In the genomic region with DNA sequence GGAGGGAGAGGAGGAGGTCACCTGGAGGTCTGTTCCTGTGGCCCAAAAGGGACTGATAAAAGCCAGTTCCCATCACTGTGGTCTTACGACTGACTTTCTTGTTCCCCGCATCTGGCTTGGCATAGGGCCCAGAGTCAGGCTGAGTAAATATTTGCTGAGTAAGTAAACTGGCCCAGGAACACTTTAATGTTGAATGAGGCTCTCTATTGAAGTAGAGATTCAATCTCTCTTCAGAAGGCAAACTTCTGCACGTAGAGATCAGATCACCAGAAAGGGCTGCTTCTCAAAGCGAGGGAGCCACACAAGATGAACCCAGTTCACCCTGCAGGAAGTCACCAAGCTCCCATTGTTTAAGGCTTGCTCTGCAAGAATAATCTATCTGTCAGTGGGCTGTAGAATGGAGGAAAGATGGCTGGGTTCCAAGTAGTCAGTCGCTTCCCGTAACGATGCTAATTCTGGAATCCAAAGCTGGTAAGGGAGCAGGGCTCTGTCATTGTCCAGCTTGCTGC, we compare ENCODE assay signal across 12 mouse cellular contexts.
A peak's percentile ranks its signal among the peaks of the same experiment; 100 is the strongest.
DNase-seq lines count a peak whose midpoint lies in the region; ATAC-seq and TF ChIP-seq lines count a peak whose summit lies in the region.
"Had no signal": no experiment of that assay in that cellular context is flagged by ENCODE, and none has a peak within 500 bp of the region (broad histone marks: within the 10 kb centered on the region; RNA-seq: fewer than 3 reads in every experiment).

No protein-coding gene starts in this region.

- no peak for TF ChIP-seq POLR2A in lung, adult 2 months (IDR thresholded peaks at IDR 0.05; ENCODE audit: borderline replicate concordance, extremely low read depth, low read depth, low read length)

- peaks cover 10% of the 10 kb centered on the region for H3K27me3 ChIP-seq in heart, embryonic 13.5 days (replicated peaks)
- peaks cover 4% of the 10 kb centered on the region; the same call in 1 of the 2 replicates for H3K27me3 ChIP-seq in heart, embryonic 10.5 days (ENCODE audit: insufficient read depth, poor library complexity, severe bottlenecking)
- H3K27me3 ChIP-seq in stomach, embryonic 15.5 days (replicated peaks) = peaks cover 7% of the 10 kb centered on the region; the same call in 1 of the 2 replicates
- H3K27me3 ChIP-seq: CH12.LX had no signal

- H3K9me3 ChIP-seq in heart, embryonic 13.5 days = no peaks in the 10 kb centered on the region
- no peaks in the 10 kb centered on the region for H3K9me3 ChIP-seq in heart, embryonic 10.5 days
- no peaks in the 10 kb centered on the region for H3K9me3 ChIP-seq in stomach, embryonic 15.5 days
- H3K9me3 ChIP-seq: limb, embryonic 15.5 days had no signal

- no peak for TF ChIP-seq CTCF in lung, adult 2 months (IDR thresholded peaks at IDR 0.05; ENCODE audit: insufficient read depth, low read length)

- H3K9ac ChIP-seq in heart, embryonic 13.5 days = no peak overlapping the region
- H3K9ac ChIP-seq in stomach, embryonic 15.5 days = no peak overlapping the region
- H3K9ac ChIP-seq: limb, embryonic 15.5 days had no signal

- H3K27ac ChIP-seq in heart, embryonic 13.5 days (replicated peaks) = peak overlapping the region; percentile 58
- no peak overlapping the region for H3K27ac ChIP-seq in heart, embryonic 10.5 days
- peak overlapping the region; percentile 69 for H3K27ac ChIP-seq in stomach, embryonic 15.5 days
- H3K27ac ChIP-seq: limb, embryonic 15.5 days had no signal

- no peaks in the 10 kb centered on the region for H3K36me3 ChIP-seq in heart, embryonic 13.5 days
- H3K36me3 ChIP-seq in heart, embryonic 10.5 days = no peaks in the 10 kb centered on the region
- no peaks in the 10 kb centered on the region for H3K36me3 ChIP-seq in stomach, embryonic 15.5 days
- H3K36me3 ChIP-seq: limb, embryonic 15.5 days had no signal

- no peak for ATAC-seq in heart, embryonic 13.5 days (ENCODE audit: extremely low read depth, insufficient number of reproducible peaks, low FRiP score, low TSS enrichment)
- peak; percentile 85 for ATAC-seq in stomach, embryonic 15.5 days (ENCODE audit: insufficient read depth, low FRiP score, low read depth)
- ATAC-seq: inflammation-experienced regulatory T-cells, adult 6 months had no signal

- no peak overlapping the region for H3K4me3 ChIP-seq in heart, embryonic 13.5 days
- H3K4me3 ChIP-seq in heart, embryonic 10.5 days = no peak overlapping the region
- no peak overlapping the region for H3K4me3 ChIP-seq in lung, adult 2 months (replicated peaks; ENCODE audit: extremely low read depth, low read depth, low read length)
- no peak overlapping the region for H3K4me3 ChIP-seq in stomach, embryonic 15.5 days (replicated peaks)
- H3K4me3 ChIP-seq: limb, embryonic 15.5 days had no signal

- no peak overlapping the region for H3K4me2 ChIP-seq in heart, embryonic 13.5 days
- 0 out of 2 replicates have a peak overlapping the region, but pooled peaks have one; percentile 9 for H3K4me2 ChIP-seq in stomach, embryonic 15.5 days
- H3K4me2 ChIP-seq: limb, embryonic 15.5 days had no signal

- WGBS in heart, embryonic 13.5 days = 13% methylated on average over 7 of the region's 7 CpGs
- WGBS in heart, embryonic 10.5 days = 53% methylated on average over 7 of the region's 7 CpGs
- WGBS in lung, adult 2 months = 12% methylated on average over 7 of the region's 7 CpGs
- 2% methylated on average over 7 of the region's 7 CpGs for WGBS in stomach, embryonic 15.5 days

- no peak for DNase-seq in heart, embryonic 10.5 days (ENCODE audit: low spot score)
- DNase-seq in right cerebral cortex, postnatal 4 days = peak; percentile 38
- no peak for DNase-seq in right cerebral cortex, adult 2 months (ENCODE audit: low spot score in 2 of 2)
- DNase-seq in lung, adult 2 months = peak; percentile 25
- no peak for DNase-seq in gastrocnemius, postnatal 4 days (ENCODE audit: low spot score in 2 of 2)
- DNase-seq in thymus, postnatal 14 days = no peak
- DNase-seq: cerebellum, adult 11 months had no signal

- H3K4me1 ChIP-seq in heart, embryonic 13.5 days = peaks cover 30% of the 10 kb centered on the region
- peaks cover 3% of the 10 kb centered on the region for H3K4me1 ChIP-seq in heart, embryonic 10.5 days
- H3K4me1 ChIP-seq in lung, adult 2 months (ENCODE audit: control insufficient read depth, insufficient read depth, low read length) = peaks cover 13% of the 10 kb centered on the region
- H3K4me1 ChIP-seq in stomach, embryonic 15.5 days = peaks cover 20% of the 10 kb centered on the region

Comparison
In these comparisons a context has a peak if more than half of its experiments do, and no peak if none do; other contexts are left out.
1. DNase-seq: peak in right cerebral cortex, postnatal 4 days (single experiment) and lung, adult 2 months (single experiment); none in heart, embryonic 10.5 days (single experiment), right cerebral cortex, adult 2 months (0 of 2), gastrocnemius, postnatal 4 days (0 of 2) and thymus, postnatal 14 days (single experiment).